Mouse (Mus musculus) B cell, adult 67 days (primary cell): ENCODE measurements around the gene Spin2-ps6. TPM values are rescaled to one million over a fixed set of nuclear protein-coding genes. Genes with fewer than 3 reads are reported as not detected.

ENCODE experiments used
- total RNA-seq, 2 experiments: library from RNA; stranded (reverse); gene quantifications; 4 replicates each; pipeline ENCODE4 v1.2.4; 2023

Spin2-ps6 gene
- total RNA-seq = not detected

GRCm38 (mm10) chrX:33234569-33234968, at the start of gene Spin2-ps6:
Gene Spin2-ps6, plus strand, starts transcription at chrX:33234869.

Other genes starting within 250 kb of the Spin2-ps6 start
- not detected for gene Btbd35f12, start 78.5 kb downstream of the Spin2-ps6 start, total RNA-seq